Mouse (Mus musculus): ENCODE measurements around the gene Adm. TPM values are rescaled to one million over a fixed set of nuclear protein-coding genes. Genes with fewer than 3 reads are reported as not detected.

Gene Adm
- 4.5 TPM for polyA plus RNA-seq (2014; fragmentation: Illumina TruSeq; extraction: RNeasy Lipid Tissue Mini Kit (QIAGEN cat#74804); ENCODE audit: low read depth, low replicate concordance)

DNA sequence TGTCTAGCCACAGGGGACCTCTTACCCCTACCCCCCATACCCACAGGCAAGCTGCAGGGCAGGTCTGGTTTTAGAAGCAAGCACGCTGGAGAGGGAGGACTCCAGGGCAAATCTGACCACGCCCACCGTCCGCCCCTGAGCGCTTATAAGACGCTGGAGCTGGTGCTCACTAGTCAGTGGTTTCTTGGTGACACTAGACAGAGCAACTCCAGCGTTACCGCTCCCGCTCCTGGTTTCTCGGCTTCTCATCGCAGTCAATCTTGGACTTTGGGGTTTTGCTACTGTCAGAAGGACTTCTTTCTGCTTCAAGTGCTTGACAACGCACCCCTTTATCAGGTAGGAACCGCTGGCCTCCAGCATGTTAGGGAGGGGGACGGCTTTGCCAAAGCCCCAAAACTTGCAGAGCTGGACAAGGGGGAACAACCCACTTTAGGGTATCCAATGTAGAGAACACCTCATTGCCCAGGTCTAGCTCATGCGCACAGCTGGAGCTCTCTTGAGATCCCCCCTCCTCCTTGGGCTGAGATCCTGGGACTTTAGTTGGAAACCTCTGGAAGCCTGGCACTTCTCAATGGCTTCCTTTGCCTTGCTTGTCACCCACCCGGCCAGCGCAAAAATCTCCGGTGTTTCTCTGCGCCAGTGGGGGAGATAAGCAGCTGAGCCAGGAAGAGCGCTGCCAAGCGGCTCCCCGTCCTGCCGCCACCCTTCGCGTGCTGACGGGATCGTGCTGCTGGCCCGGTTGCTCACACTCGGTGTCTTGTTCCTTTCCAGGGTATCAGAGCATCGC, at the start of gene Adm:
TSS of gene Adm (plus strand) at position 176 of the 787 bp plus-strand sequence.

DNA sequence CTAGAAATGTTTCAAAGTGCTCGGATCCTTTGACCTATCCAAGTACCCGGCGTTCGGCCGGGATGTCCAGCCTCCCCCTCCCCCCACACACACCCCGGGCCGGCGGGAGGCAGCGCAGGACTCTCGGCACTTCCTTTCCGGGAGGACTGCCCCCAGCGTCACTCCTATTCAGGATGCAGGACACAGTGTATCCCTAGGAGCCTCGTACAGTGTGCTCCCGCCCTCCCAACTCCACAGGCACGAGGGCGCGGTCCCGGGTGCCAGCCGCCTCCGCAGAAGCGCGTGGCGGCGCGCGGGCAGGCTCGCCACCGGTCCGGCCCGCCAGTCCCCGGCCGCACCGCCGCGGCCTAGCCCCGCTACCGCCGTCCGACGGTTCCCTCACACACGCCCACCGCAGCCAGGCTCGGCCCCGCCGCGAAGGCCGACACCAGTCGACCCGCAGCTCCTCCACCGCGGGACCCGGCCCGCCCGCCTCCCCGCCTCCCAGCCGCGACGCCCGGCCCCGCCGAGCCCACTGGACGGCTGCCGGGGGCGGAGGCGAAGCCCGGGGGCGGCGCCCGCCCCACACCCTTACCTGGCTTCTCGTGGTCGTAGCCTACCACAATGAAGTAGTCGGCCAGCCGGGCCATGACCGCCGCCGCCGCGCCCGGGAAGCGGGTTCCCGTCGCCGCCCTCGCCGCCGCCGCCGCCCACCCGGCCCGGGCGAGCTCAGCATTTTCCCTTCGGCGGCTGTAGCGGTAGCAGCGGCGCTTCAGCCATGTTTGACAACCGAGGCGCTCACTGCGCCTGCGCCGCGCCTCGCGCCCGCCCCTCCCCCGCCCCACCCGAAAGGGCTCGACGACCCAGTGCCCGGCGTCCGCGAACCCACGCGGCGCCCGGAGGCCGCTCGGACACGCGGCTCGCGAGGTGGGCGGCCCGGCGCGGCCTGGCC, 13.1 kb upstream of the Adm start, which contains the start of gene Sbf2:
TSS of gene Sbf2 (minus strand) at position 790 of the 931 bp plus-strand sequence.

Other genes starting within 250 kb of the Adm start
- 122 TPM for gene Sbf2, start 12.7 kb upstream of the Adm start, polyA plus RNA-seq (2014; fragmentation: Illumina TruSeq; extraction: RNeasy Lipid Tissue Mini Kit (QIAGEN cat#74804); ENCODE audit: low read depth, low replicate concordance)
- 47.8 TPM for gene Ampd3, start 140.5 kb downstream of the Adm start, polyA plus RNA-seq (2014; fragmentation: Illumina TruSeq; extraction: RNeasy Lipid Tissue Mini Kit (QIAGEN cat#74804); ENCODE audit: low read depth, low replicate concordance)
- 158 TPM for gene Rnf141, start 216.8 kb downstream of the Adm start, polyA plus RNA-seq (2014; fragmentation: Illumina TruSeq; extraction: RNeasy Lipid Tissue Mini Kit (QIAGEN cat#74804); ENCODE audit: low read depth, low replicate concordance)
- 49.1 TPM for gene Lyve1, start 235.6 kb downstream of the Adm start, polyA plus RNA-seq (2014; fragmentation: Illumina TruSeq; extraction: RNeasy Lipid Tissue Mini Kit (QIAGEN cat#74804); ENCODE audit: low read depth, low replicate concordance)

Measured in sigmoid colon, adult 10 weeks (tissue).